Mouse (Mus musculus) lung, embryonic 15.5 days (tissue): Measurements from ENCODE around the gene Olfr742. TPM values are rescaled to one million over a fixed set of nuclear protein-coding genes. Genes with fewer than 3 reads are reported as not detected.

Experiments used
- ATAC-seq: fragments of 200-750 bp; cut with Nextera tagmentation; 2 replicates; pipeline ENCODE4 v1.8.0; 2017; ENCODE audit warnings: moderate number of reproducible peaks, borderline replicate concordance; ENCODE audit not compliant: low FRiP score, low TSS enrichment; ENCODE audit errors: extremely low read depth
- H3K27ac ChIP-seq: fragments of 300-500 bp; sonication (generic); 2 replicates; pipeline ENCODE4 v1.5.1; 2015; ENCODE audit warnings: moderate library complexity, mild to moderate bottlenecking, inconsistent platforms
- H3K27me3 ChIP-seq: fragments of 300-500 bp; sonication (generic); 2 replicates; pipeline ENCODE4 v1.6.1; 2015; ENCODE audit warnings: inconsistent platforms
- H3K36me3 ChIP-seq: fragments of 300-500 bp; sonication (generic); 2 replicates; pipeline ENCODE4 v1.6.1; 2015; ENCODE audit warnings: inconsistent platforms
- H3K4me1 ChIP-seq: fragments of 300-500 bp; sonication (generic); 2 replicates; pipeline ENCODE4 v1.6.1; 2015; ENCODE audit warnings: inconsistent platforms
- H3K4me2 ChIP-seq: fragments of 300-500 bp; sonication (generic); 2 replicates; pipeline ENCODE4 v1.6.1; 2015; ENCODE audit warnings: inconsistent platforms, mild to moderate bottlenecking, moderate library complexity
- H3K4me3 ChIP-seq: fragments of 300-500 bp; sonication (generic); 2 replicates; pipeline ENCODE4 v1.5.1; 2015; ENCODE audit warnings: mild to moderate bottlenecking, inconsistent platforms
- H3K9ac ChIP-seq: fragments of 300-500 bp; sonication (generic); 2 replicates; pipeline ENCODE4 v1.6.1; 2015; ENCODE audit warnings: inconsistent platforms
- H3K9me3 ChIP-seq: fragments of 300-500 bp; sonication (generic); 2 replicates; pipeline ENCODE4 v1.6.1; 2016; ENCODE audit warnings: inconsistent platforms
- WGBS: fragments of 180-500 bp; shearing (Covaris S2); methylation state at CpG from one replicate; pipeline ENCODE4 v1.1.7; 2015; 5-methylcytosine and 5-hydroxymethylcytosine counted together
- polyA plus RNA-seq: library from polyadenylated mRNA; unstranded; fragments of >200 nt; fragmentation: Nextera tagmentation; extraction: Ambion mirVana; gene quantifications from 2 replicates; pipeline ENCODE4 v1.2.1, GENCODE M21; 2015

The Olfr742 gene
- polyA plus RNA-seq = not detected in 2 replicates

DNA sequence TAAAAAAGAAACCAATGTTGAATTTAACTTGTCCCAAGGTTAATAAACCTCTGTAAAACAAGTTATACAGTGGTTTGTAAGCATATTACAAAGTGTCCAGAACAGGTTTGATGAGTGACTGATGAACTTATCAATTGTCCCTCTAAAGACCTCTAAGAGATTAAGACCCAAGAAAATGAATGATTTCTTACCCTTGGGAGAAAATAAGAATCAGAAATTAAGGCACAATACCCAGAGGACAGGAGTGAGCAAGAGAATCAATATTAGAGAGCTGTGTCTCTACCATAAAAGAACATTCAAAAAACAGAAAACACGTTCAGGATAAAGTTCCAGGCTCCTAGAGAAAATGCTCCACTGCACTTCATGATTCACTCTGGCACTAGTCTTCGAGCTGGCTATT is at the start of gene Olfr742:
Olfr742 (plus strand) TSS at position 301 of the 400 bp plus-strand sequence.
- no peaks in the 10 kb centered on the region for H3K9me3 ChIP-seq
- 33% methylated on average over 2 of the region's 2 CpGs for WGBS
- no peak within 1 kb of the TSS for H3K27ac ChIP-seq
- no peak within 1 kb of the TSS for H3K4me3 ChIP-seq
- H3K27me3 ChIP-seq = no peaks in the 10 kb centered on the region
- H3K4me2 ChIP-seq = no peak within 1 kb of the TSS
- no peaks in the 10 kb centered on the region for H3K36me3 ChIP-seq
- H3K9ac ChIP-seq = no peak within 1 kb of the TSS
- H3K4me1 ChIP-seq = no peaks in the 10 kb centered on the region
- no peak for ATAC-seq

DNA sequence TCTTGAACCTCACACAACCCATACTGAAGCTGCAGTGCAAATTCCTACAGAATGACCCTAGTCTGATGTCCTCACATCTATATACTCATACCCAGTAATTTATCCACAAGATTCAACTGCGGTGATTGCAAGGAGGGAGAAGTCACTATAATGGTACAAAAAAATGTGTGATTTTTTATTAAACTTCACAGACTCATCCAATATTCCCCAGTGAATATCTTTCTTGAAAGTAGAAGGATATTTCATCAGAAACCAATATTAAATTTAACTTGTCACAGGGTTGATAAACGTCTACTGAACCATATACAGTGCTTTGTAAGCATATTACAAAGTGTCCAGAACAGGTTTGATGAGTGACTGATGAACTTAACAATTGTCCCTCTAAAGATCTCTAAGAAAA is 31.0 kb upstream of the Olfr742 start, which contains the start of gene Olfr741:
Olfr741 (plus strand) TSS at position 301 of the 400 bp plus-strand sequence.
- no peak within 1 kb of the TSS for H3K4me3 ChIP-seq
- H3K27me3 ChIP-seq = no peaks in the 10 kb centered on the region
- H3K36me3 ChIP-seq = no peaks in the 10 kb centered on the region
- no peak within 1 kb of the TSS for H3K27ac ChIP-seq
- no peak for ATAC-seq
- H3K9me3 ChIP-seq = no peaks in the 10 kb centered on the region
- H3K4me2 ChIP-seq = no peak within 1 kb of the TSS
- H3K9ac ChIP-seq = no peak within 1 kb of the TSS
- 69% methylated on average over 2 of the region's 2 CpGs for WGBS
- H3K4me1 ChIP-seq = no peaks in the 10 kb centered on the region

DNA sequence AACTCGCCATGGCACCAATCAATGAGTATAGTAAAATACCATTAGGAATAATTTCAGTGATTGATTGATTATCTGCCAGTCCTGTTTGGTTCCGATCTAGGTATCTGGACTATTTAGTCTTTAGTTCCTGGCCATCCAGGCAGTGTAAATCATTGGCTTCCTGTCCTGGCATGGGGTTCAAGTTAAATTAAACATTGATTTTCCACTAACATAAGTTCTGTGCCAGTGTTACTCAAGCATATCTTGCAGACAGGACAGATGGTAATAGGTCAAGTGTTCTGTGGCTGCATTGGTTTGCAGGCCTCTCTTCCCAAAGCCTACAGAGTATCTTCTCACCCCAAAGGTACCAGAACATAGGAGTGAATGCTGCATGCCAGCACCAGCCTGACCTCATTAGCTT is 25.0 kb upstream of the Olfr742 start:
- H3K36me3 ChIP-seq = no peaks in the 10 kb centered on the region
- H3K4me1 ChIP-seq = no peaks in the 10 kb centered on the region
- H3K9ac ChIP-seq = no peak overlapping the region
- 66% methylated on average over 2 of the region's 2 CpGs for WGBS
- H3K4me2 ChIP-seq = no peak overlapping the region
- no peak overlapping the region for H3K4me3 ChIP-seq
- no peaks in the 10 kb centered on the region for H3K27me3 ChIP-seq
- H3K27ac ChIP-seq = no peak overlapping the region
- ATAC-seq = no peak
- H3K9me3 ChIP-seq = no peaks in the 10 kb centered on the region

DNA sequence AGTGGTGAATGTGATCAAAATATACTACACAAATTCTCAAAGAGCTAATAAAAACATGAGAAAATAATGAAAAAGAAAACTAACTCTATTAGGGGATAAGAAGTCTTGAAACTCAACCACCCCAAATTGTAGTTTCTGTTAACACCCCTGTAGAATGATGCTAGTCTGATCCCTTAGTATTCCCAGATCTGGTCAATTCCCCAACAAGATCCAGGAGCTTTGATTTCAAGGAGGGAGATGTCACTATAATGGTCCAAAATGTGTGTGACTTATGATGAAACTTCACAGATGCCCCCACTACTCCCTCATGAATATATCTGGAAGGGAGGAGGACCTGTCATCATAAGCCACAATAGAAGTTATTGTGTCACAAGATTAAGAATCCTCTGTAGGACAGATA is 18.1 kb downstream of the Olfr742 start, which contains the start of gene Olfr743:
Olfr743 (plus strand) TSS at position 301 of the 400 bp plus-strand sequence.
- no peak within 1 kb of the TSS for H3K27ac ChIP-seq
- H3K4me1 ChIP-seq = no peaks in the 10 kb centered on the region
- no peaks in the 10 kb centered on the region for H3K27me3 ChIP-seq
- H3K9ac ChIP-seq = no peak within 1 kb of the TSS
- H3K4me3 ChIP-seq = no peak within 1 kb of the TSS
- H3K36me3 ChIP-seq = no peaks in the 10 kb centered on the region
- H3K4me2 ChIP-seq = no peak within 1 kb of the TSS
- no peaks in the 10 kb centered on the region for H3K9me3 ChIP-seq
- ATAC-seq = no peak

DNA sequence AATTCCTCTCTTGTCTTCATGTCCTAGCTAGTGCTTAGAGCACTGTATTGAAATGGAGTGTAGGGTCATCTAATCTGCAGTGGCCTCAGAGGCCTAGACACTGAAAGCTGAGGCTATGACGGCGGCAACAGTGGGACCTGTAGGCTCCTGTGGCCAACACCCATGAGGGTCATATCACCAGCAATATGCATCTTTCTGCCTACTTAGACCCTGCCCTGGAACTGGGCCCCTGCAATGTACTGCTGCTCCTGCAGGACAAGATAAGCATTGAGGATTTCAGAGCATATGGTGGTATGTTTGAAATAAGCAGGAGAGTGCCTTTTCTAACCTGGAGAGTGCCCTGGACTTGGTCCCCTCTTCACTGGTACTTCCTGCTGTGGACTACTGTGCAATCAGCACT is 49.3 kb downstream of the Olfr742 start:
- no peak for ATAC-seq
- Histone ChIP-seq H3K4me3 (no peak overlapping the region), H3K9ac (no peak overlapping the region), H3K27me3 (no peaks in the 10 kb centered on the region), H3K4me2 (no peak overlapping the region), H3K9me3 (no peaks in the 10 kb centered on the region), H3K36me3 (no peaks in the 10 kb centered on the region), H3K27ac (no peak overlapping the region), H3K4me1 (no peaks in the 10 kb centered on the region)
- WGBS = 92% methylated on average over 2 of the region's 2 CpGs

Other genes with a start within 250 kb of the Olfr742 start
- gene Olfr732, start 219.4 kb upstream of the Olfr742 start, polyA plus RNA-seq = not detected in 2 replicates
- gene Olfr733, start 202.1 kb upstream of the Olfr742 start, polyA plus RNA-seq = not detected in 2 replicates
- gene Olfr734, start 176.8 kb upstream of the Olfr742 start, polyA plus RNA-seq = not detected in 2 replicates
- gene Olfr735, start 154.7 kb upstream of the Olfr742 start, polyA plus RNA-seq = not detected in 2 replicates
- gene Tlr11, start 145.7 kb upstream of the Olfr742 start, polyA plus RNA-seq = not detected in 2 replicates
- not detected in 2 replicates for gene Olfr736, start 122.4 kb upstream of the Olfr742 start, polyA plus RNA-seq
- gene Olfr738, start 96.0 kb upstream of the Olfr742 start, polyA plus RNA-seq = not detected in 2 replicates
- not detected in 2 replicates for gene Olfr739, start 85.0 kb upstream of the Olfr742 start, polyA plus RNA-seq
- not detected in 2 replicates for gene Olfr740, start 58.1 kb upstream of the Olfr742 start, polyA plus RNA-seq
- not detected in 2 replicates for gene Olfr741, start 30.9 kb upstream of the Olfr742 start, polyA plus RNA-seq
- gene Olfr743, start 18.2 kb downstream of the Olfr742 start, polyA plus RNA-seq = not detected in 2 replicates
- gene Olfr744, start 111.3 kb downstream of the Olfr742 start, polyA plus RNA-seq = not detected in 2 replicates
- gene Olfr745, start 135.8 kb downstream of the Olfr742 start, polyA plus RNA-seq = not detected in 2 replicates
- not detected in 2 replicates for gene Olfr746, start 143.5 kb downstream of the Olfr742 start, polyA plus RNA-seq
- gene Olfr747, start 189.6 kb downstream of the Olfr742 start, polyA plus RNA-seq = not detected in 2 replicates
- gene Olfr748, start 203.8 kb downstream of the Olfr742 start, polyA plus RNA-seq = not detected in 2 replicates
- not detected in 2 replicates for gene Olfr749, start 241.5 kb downstream of the Olfr742 start, polyA plus RNA-seq